Mouse (Mus musculus) macrophage (primary cell): ENCODE results near the gene Sh2d1b1. TPM values are rescaled to one million over a fixed set of nuclear protein-coding genes. Genes with fewer than 3 reads are reported as not detected.

Experiments
- H3K27ac ChIP-seq: fragments of 350-480 bp; formaldehyde crosslinking; 2 replicates; pipeline ENCODE4 v1.9.0; 2021
- H3K36me3 ChIP-seq: fragments of 350-480 bp; formaldehyde crosslinking; 2 replicates; pipeline ENCODE4 v1.9.0; 2021; ENCODE audit errors: inconsistent target
- H3K4me3 ChIP-seq: fragments of 350-480 bp; formaldehyde crosslinking; 2 replicates; pipeline ENCODE4 v1.9.0; 2021; ENCODE audit errors: inconsistent target
- H3K79me2 ChIP-seq: fragments of 350-480 bp; formaldehyde crosslinking; 2 replicates; pipeline ENCODE4 v1.9.0; 2021; ENCODE audit errors: inconsistent target
- WGBS: methylation state at CpG from one replicate; pipeline ENCODE4 v1.1.7; 2026; ENCODE audit warnings: inconsistent platforms; ENCODE audit not compliant: missing documents; 5-methylcytosine and 5-hydroxymethylcytosine counted together
- polyA plus RNA-seq: library from polyadenylated mRNA; stranded (reverse); fragments of 250-400 nt; gene quantifications from 3 replicates; pipeline ENCODE4 v1.2.4, GENCODE M21; 2018; ENCODE audit warnings: inconsistent platforms

Sh2d1b1 gene
- polyA plus RNA-seq, 1 experiment from 2014 or later: 1.9 TPM

- H3K36me3 ChIP-seq: no peaks in the 10 kb centered on the region
- no peak overlapping the region for H3K4me3 ChIP-seq
- 96% methylated on average over 5 of the region's 6 CpGs for WGBS
- no peak overlapping the region for H3K27ac ChIP-seq
- H3K79me2 ChIP-seq: no peaks in the 10 kb centered on the region
Measured at GRCm38 (mm10) chr1:170302456-170302855, 25.3 kb downstream of the Sh2d1b1 start.

- WGBS: 98% methylated on average over 4 of the region's 6 CpGs
- Histone ChIP-seq H3K4me3 (no peak overlapping the region), H3K27ac (no peak overlapping the region), H3K79me2 (no peaks in the 10 kb centered on the region), H3K36me3 (no peaks in the 10 kb centered on the region)
Measured at GRCm38 (mm10) chr1:170303103-170303502, 26.0 kb downstream of the Sh2d1b1 start.

- Histone ChIP-seq H3K36me3 (no peaks in the 10 kb centered on the region), H3K27ac (no peak overlapping the region), H3K79me2 (no peaks in the 10 kb centered on the region), H3K4me3 (no peak overlapping the region)
- WGBS: 56% methylated on average over 10 of the region's 10 CpGs
Measured at GRCm38 (mm10) chr1:170305002-170305401, 27.9 kb downstream of the Sh2d1b1 start.

GRCm38 (mm10) chr1:170306232-170306631 is 29.1 kb downstream of the Sh2d1b1 start, which contains the start of gene Gm7694:
Gm7694 (minus strand) TSS chr1:170306332.
- Histone ChIP-seq H3K4me3 (no peak within 1 kb of the TSS), H3K36me3 (no peaks in the 10 kb centered on the region), H3K27ac (no peak within 1 kb of the TSS), H3K79me2 (no peaks in the 10 kb centered on the region)
- WGBS: 98% methylated on average over 4 of the region's 4 CpGs

- H3K36me3 ChIP-seq: no peaks in the 10 kb centered on the region
- no peak within 1 kb of the TSS for H3K27ac ChIP-seq
- H3K4me3 ChIP-seq: no peak within 1 kb of the TSS
- WGBS: 92% methylated on average over 4 of the region's 4 CpGs
- H3K79me2 ChIP-seq: no peaks in the 10 kb centered on the region
Measured at GRCm38 (mm10) chr1:170308503-170308902, 31.4 kb downstream of the Sh2d1b1 start, which contains the start of gene Spata46. Spata46 (plus strand) TSS chr1:170308803.

- no peaks in the 10 kb centered on the region for H3K36me3 ChIP-seq
- no peak overlapping the region for H3K27ac ChIP-seq
- no peaks in the 10 kb centered on the region for H3K79me2 ChIP-seq
- WGBS: 88% methylated on average over 6 of the region's 6 CpGs
- H3K4me3 ChIP-seq: no peak overlapping the region
Measured at GRCm38 (mm10) chr1:170311431-170311830, 34.3 kb downstream of the Sh2d1b1 start.

GRCm38 (mm10) chr1:170322046-170322445 is 44.9 kb downstream of the Sh2d1b1 start:
- H3K4me3 ChIP-seq: no peak overlapping the region
- WGBS: 93% methylated on average over 2 of the region's 2 CpGs
- no peaks in the 10 kb centered on the region for H3K79me2 ChIP-seq
- no peaks in the 10 kb centered on the region for H3K36me3 ChIP-seq
- H3K27ac ChIP-seq: no peak overlapping the region

GRCm38 (mm10) chr1:170323001-170323400 is 45.9 kb downstream of the Sh2d1b1 start:
- Histone ChIP-seq H3K36me3 (no peaks in the 10 kb centered on the region), H3K4me3 (no peak overlapping the region), H3K27ac (no peak overlapping the region), H3K79me2 (no peaks in the 10 kb centered on the region)
- WGBS: 96% methylated on average over 10 of the region's 10 CpGs

GRCm38 (mm10) chr1:170324312-170324711 is 47.2 kb downstream of the Sh2d1b1 start:
- whole genome bisulfite sequencing: 100% methylated on average over 1 of the region's 1 CpGs
- no peak overlapping the region for H3K4me3 ChIP-seq
- H3K79me2 ChIP-seq: no peaks in the 10 kb centered on the region
- no peak overlapping the region for H3K27ac ChIP-seq
- H3K36me3 ChIP-seq: no peaks in the 10 kb centered on the region

- Histone ChIP-seq H3K79me2 (no peaks in the 10 kb centered on the region), H3K27ac (no peak overlapping the region), H3K36me3 (no peaks in the 10 kb centered on the region), H3K4me3 (no peak overlapping the region)
- 94% methylated on average over 4 of the region's 4 CpGs for WGBS
Measured at GRCm38 (mm10) chr1:170325277-170325676, 48.2 kb downstream of the Sh2d1b1 start.

- no peaks in the 10 kb centered on the region for H3K79me2 ChIP-seq
- 92% methylated on average over 6 of the region's 6 CpGs for WGBS
- H3K27ac ChIP-seq: no peak overlapping the region
- H3K36me3 ChIP-seq: no peaks in the 10 kb centered on the region
- no peak overlapping the region for H3K4me3 ChIP-seq
Measured at GRCm38 (mm10) chr1:170331926-170332325, 54.8 kb downstream of the Sh2d1b1 start.

- Histone ChIP-seq H3K27ac (no peak overlapping the region), H3K79me2 (no peaks in the 10 kb centered on the region), H3K36me3 (no peaks in the 10 kb centered on the region), H3K4me3 (no peak overlapping the region)
- 87% methylated on average over 4 of the region's 4 CpGs for WGBS
Measured at GRCm38 (mm10) chr1:170332775-170333174, 55.7 kb downstream of the Sh2d1b1 start.

Other genes with a start within 250 kb of the Sh2d1b1 start
- gene Ddr2, start 166.6 kb upstream of the Sh2d1b1 start, polyA plus RNA-seq: 0.04 TPM in 1 of 3 replicates, not detected in the others
- 13.5 to 19.3 TPM (median 19.2 TPM) in 3 replicates for gene Uap1, start 102.4 kb upstream of the Sh2d1b1 start, polyA plus RNA-seq
- 39.0 to 70.1 TPM (median 52.2 TPM) in 3 replicates for gene Uhmk1, start 61.9 kb upstream of the Sh2d1b1 start, polyA plus RNA-seq
- not detected in 3 replicates for gene Sh2d1b2, start 44.6 kb upstream of the Sh2d1b1 start, polyA plus RNA-seq
- gene Gm7694, start 29.0 kb downstream of the Sh2d1b1 start, polyA plus RNA-seq: 0.98 to 1.6 TPM (median 1.2 TPM) in 3 replicates
- not detected in 3 replicates for gene Spata46, start 31.5 kb downstream of the Sh2d1b1 start, polyA plus RNA-seq